Mouse (Mus musculus) retina, embryonic 14.5 days (tissue): ENCODE data around the gene Slc44a2.

Source experiments
- DNase-seq: peaks from one replicate; pipeline ENCODE4 v3.0.0-alpha.2; 2015; ENCODE audit warnings: low spot score

Gene Slc44a2

GRCm38 (mm10) chr9:21333523-21333922, 13.0 kb downstream of the Slc44a2 start:
- no peak for DNase-seq

GRCm38 (mm10) chr9:21334747-21335146, 14.2 kb downstream of the Slc44a2 start:
- no peak for DNase-seq

DNA sequence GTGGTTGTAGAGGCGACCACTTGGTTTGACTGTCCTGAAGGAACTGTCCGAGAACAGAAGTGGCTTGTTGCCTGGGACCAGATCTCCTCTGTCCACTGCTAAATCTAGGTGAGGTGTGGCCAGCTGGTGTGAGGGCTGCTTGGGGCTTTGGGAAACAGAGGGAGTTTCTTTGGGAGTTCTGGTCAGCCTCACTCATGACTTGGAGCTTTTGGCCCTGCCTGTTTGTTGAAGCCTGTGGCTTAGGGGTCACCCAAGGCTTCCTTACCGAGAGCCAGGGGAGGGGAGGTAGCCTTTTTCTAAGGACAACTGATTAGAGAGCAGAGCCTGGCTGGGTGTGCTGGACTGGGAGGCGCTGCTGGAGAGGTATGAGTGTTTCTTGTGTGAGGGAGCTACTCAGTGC, 14.9 kb downstream of the Slc44a2 start:
- DNase-seq, result no peak

DNA sequence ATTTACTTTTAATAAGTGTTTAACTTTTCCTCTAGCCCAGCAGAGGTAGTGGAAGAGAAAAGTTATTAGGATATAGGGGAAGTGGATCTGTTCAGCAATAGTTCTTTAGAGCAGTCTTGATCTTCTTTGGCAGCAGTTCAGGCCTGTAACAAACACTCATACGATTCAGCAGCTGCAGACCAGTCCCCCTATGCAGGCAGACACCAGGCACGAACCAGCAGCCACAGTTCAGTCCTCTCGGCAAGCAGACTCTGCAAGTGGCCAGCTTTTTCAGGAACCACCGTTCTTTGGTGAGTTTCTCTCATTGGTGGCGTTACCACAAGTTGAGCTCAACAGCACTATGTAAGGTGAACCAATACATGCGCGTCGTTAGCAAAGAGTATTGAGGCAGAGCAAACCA, 16.0 kb downstream of the Slc44a2 start:
- DNase-seq, result no peak

DNA sequence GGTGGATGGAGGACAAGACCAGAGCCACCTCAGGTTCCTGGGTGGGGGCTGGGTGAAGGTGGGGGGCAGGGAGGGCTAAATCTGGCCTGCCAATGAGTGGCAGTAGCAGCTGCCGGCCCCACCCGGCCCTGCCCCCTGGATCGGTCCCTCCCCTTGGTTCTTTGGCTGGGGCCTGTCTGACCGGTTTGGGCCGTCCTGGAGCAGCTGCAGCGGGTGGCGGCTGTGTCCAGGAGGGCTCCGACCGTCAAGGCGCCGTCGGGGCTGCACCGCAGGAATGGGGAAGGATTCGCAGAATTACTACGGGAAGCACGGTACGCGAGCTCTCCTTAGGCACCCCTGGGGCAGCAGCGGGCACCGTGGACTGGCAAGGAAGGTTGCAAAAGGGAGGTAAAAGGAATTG, 17.2 kb downstream of the Slc44a2 start:
- no peak for DNase-seq

- DNase-seq, result no peak
Measured at GRCm38 (mm10) chr9:21340411-21340810, 19.9 kb downstream of the Slc44a2 start.

DNA sequence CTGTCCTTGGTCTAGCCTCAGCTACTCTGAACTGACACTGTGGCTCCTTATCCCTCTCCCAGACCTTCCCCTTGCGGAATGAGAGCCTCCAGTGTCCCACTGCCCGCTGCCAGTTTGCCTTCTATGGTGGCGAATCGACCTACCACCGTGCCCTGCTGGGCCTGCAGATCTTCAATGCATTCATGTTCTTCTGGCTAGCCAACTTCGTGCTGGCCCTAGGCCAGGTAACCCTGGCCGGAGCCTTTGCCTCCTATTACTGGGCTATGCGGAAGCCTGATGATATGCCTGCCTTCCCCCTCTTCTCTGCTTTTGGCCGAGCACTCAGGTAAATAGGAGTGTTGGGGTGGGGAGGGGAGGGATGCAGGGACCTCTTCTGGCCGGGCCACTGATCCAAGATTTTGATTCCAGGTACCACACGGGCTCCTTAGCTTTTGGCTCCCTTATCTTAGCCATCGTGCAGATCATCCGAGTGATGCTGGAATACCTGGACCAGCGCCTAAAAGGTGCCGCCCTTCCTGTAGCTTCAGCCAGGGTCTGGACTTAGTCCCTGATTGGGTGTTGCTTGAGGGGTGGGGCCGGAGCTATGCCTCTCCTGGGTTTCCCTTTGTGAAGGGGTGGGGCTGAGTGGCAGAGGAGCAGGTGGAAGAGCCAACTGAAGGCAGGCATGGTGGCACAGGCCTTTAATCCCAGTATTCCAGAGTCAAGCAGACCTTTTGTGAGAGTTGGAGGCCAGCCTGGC, 26.3 kb downstream of the Slc44a2 start:
- DNase-seq, result no peak

DNA sequence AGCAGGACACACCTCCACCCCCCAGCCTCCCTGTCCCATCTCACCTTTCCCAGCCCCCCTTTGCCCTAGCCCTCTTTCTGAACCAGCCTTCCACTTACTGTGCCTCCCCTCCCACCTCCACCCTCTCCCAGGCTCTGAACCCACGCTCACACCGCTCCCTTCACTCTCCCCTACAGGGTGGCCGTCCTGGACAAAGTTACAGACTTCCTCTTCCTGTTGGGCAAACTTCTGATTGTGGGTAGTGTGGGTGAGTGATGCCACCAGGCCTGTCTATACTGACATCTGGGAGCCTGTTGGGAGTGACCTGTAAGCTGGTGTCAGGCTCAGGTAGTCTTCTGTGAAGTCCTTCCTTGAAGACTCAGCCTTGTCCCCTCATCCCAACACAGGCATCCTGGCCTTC, 27.7 kb downstream of the Slc44a2 start:
- DNase-seq, result no peak

DNA sequence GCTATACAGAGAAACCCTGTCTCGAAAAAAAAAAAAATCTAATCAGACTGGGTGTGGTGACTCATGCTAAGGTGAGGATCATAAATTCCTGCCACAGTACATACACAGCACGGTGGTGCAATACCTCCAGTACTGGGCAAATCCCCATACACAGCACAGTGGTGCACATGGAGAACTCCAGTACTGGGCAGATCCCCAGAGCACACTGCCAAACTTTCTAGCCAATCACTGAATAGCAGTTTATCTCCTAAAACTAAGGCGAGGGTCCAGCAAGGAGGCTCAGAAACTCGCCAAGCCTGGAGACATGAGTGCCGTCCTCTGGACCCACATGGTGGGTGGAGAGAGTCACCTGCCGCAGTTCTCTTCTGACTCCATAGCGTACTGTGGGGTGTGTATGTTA, 30.7 kb downstream of the Slc44a2 start:
- DNase-seq, result no peak

GRCm38 (mm10) chr9:21351702-21352377, 31.3 kb downstream of the Slc44a2 start:
- DNase-seq, result no peak

GRCm38 (mm10) chr9:21352463-21353372, 32.2 kb downstream of the Slc44a2 start:
- DNase-seq, result no peak

DNA sequence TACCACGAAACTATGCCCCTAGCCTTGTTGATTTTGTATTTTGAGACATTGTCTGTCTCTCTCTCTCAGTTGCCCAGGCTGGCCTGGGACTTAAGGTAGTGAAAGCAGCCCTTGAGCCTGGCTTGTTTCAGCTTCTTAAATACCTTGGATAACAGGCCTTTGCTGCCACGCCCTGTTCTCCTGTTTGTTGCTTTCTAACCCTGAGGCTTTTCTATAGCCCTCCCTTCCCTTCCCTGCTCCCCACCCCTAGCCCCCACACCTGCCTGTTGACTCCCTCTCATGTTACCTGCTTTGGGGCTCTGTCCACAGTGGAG, 32.8 kb downstream of the Slc44a2 start:
- DNase-seq, result no peak

DNA sequence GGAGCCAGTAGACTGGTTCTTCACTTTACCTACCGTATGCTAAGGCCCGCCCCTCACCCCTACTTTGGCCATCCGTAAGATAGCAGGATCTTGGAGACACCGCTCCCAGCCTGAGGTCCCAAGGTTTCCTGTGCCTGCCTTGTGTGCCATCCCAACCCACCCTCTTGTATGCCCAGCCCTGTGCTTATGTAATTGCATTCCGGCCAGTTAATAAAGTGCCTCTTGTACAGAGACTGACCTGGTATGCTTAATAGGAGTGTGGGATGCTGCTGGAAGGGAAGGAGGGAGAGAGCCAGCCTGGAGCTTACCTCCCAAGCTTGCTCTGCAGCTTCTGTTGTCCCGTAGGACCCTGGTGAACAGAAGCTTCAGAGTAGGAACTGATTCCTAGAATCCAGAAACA, 34.3 kb downstream of the Slc44a2 start:
- no peak for DNase-seq

DNA sequence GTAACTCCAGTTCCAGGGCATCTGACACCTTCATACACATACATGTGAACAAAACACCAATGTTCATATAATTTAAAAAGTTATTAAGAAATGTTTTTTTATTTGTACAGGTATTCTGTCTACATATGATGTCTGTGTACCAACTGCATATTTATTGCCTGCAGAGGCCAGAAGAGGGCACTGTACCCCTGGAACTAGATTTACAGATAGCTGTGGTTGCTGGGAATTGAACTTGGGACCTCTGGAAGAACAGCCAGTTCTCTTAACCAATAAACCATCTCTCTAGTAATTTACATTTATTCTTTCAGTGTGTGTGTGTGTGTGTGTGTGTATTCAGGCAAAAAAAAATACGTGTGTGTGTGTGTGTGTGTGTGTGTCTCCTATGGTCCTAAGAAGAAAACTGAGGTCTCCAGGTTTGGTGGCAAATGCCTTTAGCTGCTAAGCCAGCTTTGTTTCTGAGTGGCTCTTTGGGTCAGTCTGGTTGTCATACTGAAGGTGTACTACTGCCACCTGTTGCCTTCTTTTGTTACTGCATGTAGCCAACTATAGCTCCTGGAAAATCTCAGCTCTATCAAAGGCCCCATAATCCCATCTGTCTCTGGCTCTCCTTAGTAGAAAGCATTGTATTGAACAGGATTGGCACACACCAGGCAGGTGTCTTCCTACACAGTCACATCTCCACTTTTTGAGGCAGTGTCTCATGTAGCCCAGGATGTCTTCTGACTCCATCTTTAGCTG, 36.7 kb downstream of the Slc44a2 start:
- peak; percentile 94 for DNase-seq

DNA sequence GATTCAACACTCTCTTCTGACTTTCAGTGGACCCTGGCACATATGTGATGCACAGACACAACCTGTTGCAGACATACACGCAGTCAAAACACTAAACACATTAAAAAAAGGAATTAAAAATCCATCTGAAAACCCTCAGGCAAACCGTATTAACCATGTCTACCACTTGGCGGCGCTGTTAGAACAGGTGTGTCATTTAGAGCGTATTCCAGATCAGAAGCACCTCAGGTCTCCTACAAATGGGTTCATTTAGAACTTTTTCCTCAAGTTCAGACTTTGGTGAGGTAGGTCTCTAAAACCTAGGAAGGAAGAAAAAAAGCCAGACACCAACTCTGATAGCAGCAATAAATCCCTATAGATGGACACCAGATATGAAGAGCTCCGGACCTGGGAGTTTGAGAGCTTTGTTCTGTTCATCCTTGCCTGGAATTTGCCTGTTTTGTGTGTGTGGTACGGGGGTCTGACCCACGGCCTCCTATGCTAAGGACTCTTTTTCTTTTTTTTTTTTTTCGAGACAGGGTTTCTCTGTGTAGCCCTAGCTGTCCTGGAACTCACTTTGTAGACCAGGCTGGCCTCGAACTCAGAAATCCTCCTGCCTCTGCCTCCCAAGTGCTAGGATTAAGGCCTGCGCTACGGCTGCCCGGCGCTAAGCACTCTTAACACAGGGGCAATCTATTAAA, 46.2 kb downstream of the Slc44a2 start:
- DNase-seq, result peak; percentile 64

GRCm38 (mm10) chr9:21367357-21368111, 47.0 kb downstream of the Slc44a2 start, which contains the start of gene Ilf3:
Gene Ilf3, plus strand, starts transcription at chr9:21367871.
- peak; percentile 100 for DNase-seq

- DNase-seq, result peak; percentile 81
Measured at GRCm38 (mm10) chr9:21368131-21368584, 47.7 kb downstream of the Slc44a2 start.

DNA sequence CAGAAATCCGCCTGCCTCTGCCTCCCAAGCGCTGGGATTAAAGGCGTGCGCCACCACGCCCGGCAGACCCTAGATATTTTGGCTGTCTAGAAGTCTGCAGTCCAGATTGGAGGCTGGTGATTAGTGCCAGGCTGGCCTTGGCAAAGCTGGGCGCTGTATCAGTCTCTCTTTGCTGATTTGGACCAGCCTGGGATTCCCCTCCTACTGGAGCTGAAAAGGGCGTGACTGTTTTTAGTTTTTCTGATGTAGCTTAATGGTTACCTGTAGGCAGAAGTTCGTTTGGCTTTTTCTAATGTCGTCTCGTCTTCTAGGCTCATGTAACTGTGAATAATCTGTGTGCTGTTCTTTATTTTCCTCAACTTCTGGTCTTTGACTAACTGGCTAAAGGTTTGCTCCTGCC, 48.6 kb downstream of the Slc44a2 start:
- no peak for DNase-seq

DNA sequence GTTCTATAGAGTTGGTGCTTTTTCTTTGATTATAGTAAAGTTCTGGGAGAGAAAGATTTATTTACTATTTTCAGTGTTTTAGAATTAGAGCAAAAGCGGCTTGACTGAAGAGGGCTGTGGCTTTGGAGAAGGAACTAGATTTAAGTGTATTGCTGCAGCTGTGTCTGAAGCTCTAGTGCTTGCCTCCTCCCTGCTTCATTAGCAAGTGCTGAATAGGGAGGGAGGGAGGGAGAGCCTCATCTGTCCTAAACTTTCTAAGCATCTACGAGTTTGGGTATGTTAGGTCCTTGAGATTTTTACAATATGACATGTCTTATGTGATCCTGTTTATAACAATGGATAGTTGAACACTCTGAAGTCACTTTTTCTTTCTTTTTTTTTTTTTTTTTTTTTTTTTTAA, 50.4 kb downstream of the Slc44a2 start:
- no peak for DNase-seq

GRCm38 (mm10) chr9:21372508-21372907, 52.0 kb downstream of the Slc44a2 start:
- no peak for DNase-seq

DNA sequence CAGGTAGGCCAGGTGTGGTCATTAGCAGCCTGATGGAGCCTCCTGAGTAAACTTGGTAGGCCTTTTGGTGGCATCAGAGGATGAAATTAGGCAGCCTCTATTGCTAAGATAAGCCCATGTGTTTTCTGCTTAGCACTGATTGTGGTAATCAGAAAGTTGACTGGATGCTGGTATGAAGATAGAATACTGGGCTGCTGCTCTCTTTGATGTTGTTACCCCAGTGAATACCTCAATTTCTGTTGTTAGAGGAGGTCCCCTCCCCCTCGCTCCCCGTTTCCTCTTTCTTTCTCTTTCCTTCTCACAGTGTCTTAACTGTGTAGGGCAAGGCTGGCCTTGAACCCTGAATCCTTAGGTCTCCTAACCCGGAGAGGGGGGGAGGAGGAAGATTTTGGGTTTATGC, 58.7 kb downstream of the Slc44a2 start:
- no peak for DNase-seq
